Mouse (Mus musculus) liver, embryonic 16.5 days (tissue): ENCODE data around the gene Rgs3. TPM values are rescaled to one million over a fixed set of nuclear protein-coding genes. Genes with fewer than 3 reads are reported as not detected.

Experiments used
- ATAC-seq: fragments of 200-750 bp; cut with Nextera tagmentation; 2 replicates; pipeline ENCODE4 v1.8.0; 2017; ENCODE audit warnings: low read depth, mild to moderate bottlenecking, moderate number of reproducible peaks, moderate library complexity
- H3K27ac ChIP-seq: fragments of 300-500 bp; sonication (generic); 2 replicates; pipeline ENCODE4 v1.5.1; 2014; ENCODE audit warnings: mild to moderate bottlenecking, low read length
- H3K27me3 ChIP-seq: fragments of 300-500 bp; sonication (generic); 2 replicates; pipeline ENCODE4 v1.6.1; 2014; ENCODE audit warnings: low read depth, low read length, mixed read lengths; ENCODE audit not compliant: control insufficient read depth, insufficient read depth
- H3K36me3 ChIP-seq: fragments of 300-500 bp; sonication (generic); 2 replicates; pipeline ENCODE4 v1.6.1; 2014; ENCODE audit warnings: mild to moderate bottlenecking; ENCODE audit not compliant: control insufficient read depth, insufficient read depth
- H3K4me1 ChIP-seq: fragments of 300-500 bp; sonication (generic); 2 replicates; pipeline ENCODE4 v1.6.1; 2014; ENCODE audit warnings: low read depth, low read length, mixed read lengths; ENCODE audit not compliant: control insufficient read depth
- H3K4me2 ChIP-seq: fragments of 300-500 bp; sonication (generic); 2 replicates; pipeline ENCODE4 v1.6.1; 2014; ENCODE audit warnings: low read depth, low read length, mixed read lengths
- H3K4me3 ChIP-seq: fragments of 300-500 bp; sonication (generic); 2 replicates; pipeline ENCODE4 v1.5.1; 2014; ENCODE audit warnings: low read depth, mild to moderate bottlenecking, low read length
- H3K9ac ChIP-seq: fragments of 300-500 bp; sonication (generic); 2 replicates; pipeline ENCODE4 v1.6.1; 2014; ENCODE audit warnings: low read depth, low read length
- H3K9me3 ChIP-seq: fragments of 300-500 bp; sonication (generic); replicated peaks from 2 replicates; pipeline ENCODE4 v1.6.1; 2016; ENCODE audit warnings: low read length; ENCODE audit not compliant: control insufficient read depth
- WGBS: fragments of 180-500 bp; shearing (Covaris S2); extraction: QIAGEN DNeasy Blood & Tissue Kit; methylation state at CpG from one replicate; pipeline ENCODE4 v1.1.7; 2014; ENCODE audit not compliant: insufficient replicate concordance; 5-methylcytosine and 5-hydroxymethylcytosine counted together
- polyA plus RNA-seq: library from polyadenylated mRNA; unstranded; fragments of >200 nt; fragmentation: Nextera tagmentation; extraction: Ambion mirVana; gene quantifications from 2 replicates; pipeline ENCODE4 v1.2.1, GENCODE M21; 2015

Rgs3 gene
- polyA plus RNA-seq, 1 experiment from 2014 or later = 7.0 TPM

DNA sequence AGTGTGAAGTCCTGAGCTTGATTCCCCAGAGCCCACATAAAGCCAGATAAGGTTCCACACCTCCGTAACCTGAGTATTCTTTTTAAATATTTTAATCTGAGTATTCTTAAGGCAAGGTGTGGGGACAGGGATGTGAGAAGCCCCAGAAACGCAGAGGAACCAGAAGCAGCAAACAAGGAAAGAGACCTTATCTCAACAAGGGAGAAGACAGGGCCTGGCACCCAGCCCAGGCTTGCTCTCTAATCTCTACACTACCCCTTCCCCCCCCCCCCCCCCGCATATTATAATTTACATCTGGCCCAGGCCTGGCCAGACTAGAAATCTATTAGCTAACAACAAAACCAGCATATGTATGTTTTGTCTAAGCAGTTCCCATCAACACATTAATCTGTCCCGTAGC, 131.3 kb downstream of the Rgs3 start:
- Histone ChIP-seq H3K4me2 (no peak overlapping the region), H3K27me3 (no peaks in the 10 kb centered on the region), H3K36me3 (no peaks in the 10 kb centered on the region), H3K4me3 (no peak overlapping the region), H3K9me3 (no peaks in the 10 kb centered on the region), H3K27ac (no peak overlapping the region), H3K4me1 (no peaks in the 10 kb centered on the region), H3K9ac (no peak overlapping the region)
- WGBS = 44% methylated on average over 3 of the region's 4 CpGs
- ATAC-seq = no peak

DNA sequence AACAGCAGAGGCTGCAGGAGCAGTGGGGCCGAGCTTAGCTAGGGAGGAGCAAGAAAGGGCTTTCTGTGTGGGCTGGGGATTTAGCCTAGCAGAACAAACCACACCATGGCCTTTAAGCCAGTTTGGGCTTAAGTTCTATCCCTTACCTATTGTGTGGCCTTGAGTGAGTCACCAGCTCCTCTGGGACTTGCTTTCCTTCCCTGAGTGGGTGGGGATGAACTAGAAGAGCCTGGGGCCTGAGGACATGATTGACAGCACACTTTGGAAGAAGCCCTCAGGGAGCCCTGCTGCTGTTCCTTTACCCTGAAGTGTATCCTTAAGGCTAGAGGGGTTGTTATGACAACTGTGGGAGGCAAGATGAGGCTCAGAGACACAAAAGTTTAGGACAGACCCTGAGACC, 132.0 kb downstream of the Rgs3 start:
- no peak overlapping the region for H3K9ac ChIP-seq
- no peak for ATAC-seq
- H3K27me3 ChIP-seq = no peaks in the 10 kb centered on the region
- H3K4me3 ChIP-seq = no peak overlapping the region
- no peak overlapping the region for H3K27ac ChIP-seq
- H3K36me3 ChIP-seq = no peaks in the 10 kb centered on the region
- no peaks in the 10 kb centered on the region for H3K4me1 ChIP-seq
- H3K4me2 ChIP-seq = no peak overlapping the region
- H3K9me3 ChIP-seq = no peaks in the 10 kb centered on the region
- WGBS = 64% methylated on average over 1 of the region's 1 CpGs

DNA sequence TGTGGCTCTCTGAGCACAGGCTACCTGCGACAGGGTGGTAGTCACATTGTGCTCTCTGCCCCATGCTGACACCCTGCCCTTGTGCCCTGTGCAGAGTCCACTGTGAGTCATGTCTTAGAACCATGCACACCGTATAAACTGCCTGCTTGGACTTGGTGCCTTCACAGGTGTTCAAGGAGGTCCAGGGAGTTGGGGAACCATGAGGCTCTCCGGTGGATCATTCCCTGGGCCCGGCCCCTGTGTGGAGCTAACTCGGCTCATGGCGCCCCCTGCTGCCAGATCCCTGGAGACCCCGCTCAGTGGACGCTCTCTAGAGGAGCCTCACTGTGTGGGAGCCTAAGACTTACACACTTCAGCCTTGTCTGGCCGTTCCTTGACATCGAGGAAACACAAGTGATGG, 134.2 kb downstream of the Rgs3 start:
- peak; percentile 45; the same call in 1 of the 2 replicates for ATAC-seq
- no peak overlapping the region for H3K9ac ChIP-seq
- H3K4me2 ChIP-seq = no peak overlapping the region
- no peaks in the 10 kb centered on the region for H3K36me3 ChIP-seq
- H3K27ac ChIP-seq = no peak overlapping the region
- no peaks in the 10 kb centered on the region for H3K4me1 ChIP-seq
- H3K9me3 ChIP-seq = no peaks in the 10 kb centered on the region
- 28% methylated on average over 10 of the region's 10 CpGs for WGBS
- no peak overlapping the region for H3K4me3 ChIP-seq
- H3K27me3 ChIP-seq = no peaks in the 10 kb centered on the region

DNA sequence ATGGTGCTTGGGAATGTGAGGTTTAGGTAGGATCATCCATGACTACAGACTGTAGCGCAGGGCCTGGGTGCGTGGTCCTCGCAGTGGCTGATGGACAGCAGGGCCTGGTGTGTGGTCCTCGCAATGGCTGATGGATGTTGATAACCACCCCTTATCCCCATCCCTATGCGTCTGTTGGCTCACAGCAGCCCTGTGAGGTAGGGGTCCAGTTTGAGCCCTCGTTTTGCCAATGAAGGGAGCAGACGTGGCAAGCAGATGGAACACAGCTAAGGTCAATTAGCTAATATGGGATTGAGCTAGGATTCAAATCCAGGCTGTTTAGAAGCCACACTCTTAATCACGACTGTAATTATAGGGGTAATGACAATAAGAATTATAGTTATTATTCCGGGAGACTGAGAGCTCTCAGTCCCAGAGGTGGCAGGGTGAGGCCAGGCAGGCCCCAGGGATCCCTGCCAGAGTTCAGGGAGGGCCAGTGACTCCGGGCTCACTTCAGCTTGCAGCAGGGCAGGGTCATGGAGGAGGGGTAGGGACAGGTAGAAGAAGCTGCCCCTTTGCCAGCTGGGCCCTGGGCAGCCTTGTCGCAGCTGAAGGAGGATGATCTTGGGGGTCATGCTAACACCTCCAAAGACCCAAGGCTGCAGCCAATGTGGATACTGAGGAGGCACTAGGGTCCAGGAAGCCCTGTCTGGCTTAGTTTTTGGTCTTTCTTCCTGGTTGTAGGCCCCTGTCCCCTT, 135.2 kb downstream of the Rgs3 start:
- Histone ChIP-seq H3K9ac (no peak overlapping the region), H3K27me3 (no peaks in the 10 kb centered on the region), H3K9me3 (no peaks in the 10 kb centered on the region), H3K4me3 (no peak overlapping the region), H3K4me1 (no peaks in the 10 kb centered on the region), H3K36me3 (no peaks in the 10 kb centered on the region), H3K4me2 (no peak overlapping the region), H3K27ac (no peak overlapping the region)
- ATAC-seq = no peak
- WGBS = 70% methylated on average over 11 of the region's 11 CpGs

DNA sequence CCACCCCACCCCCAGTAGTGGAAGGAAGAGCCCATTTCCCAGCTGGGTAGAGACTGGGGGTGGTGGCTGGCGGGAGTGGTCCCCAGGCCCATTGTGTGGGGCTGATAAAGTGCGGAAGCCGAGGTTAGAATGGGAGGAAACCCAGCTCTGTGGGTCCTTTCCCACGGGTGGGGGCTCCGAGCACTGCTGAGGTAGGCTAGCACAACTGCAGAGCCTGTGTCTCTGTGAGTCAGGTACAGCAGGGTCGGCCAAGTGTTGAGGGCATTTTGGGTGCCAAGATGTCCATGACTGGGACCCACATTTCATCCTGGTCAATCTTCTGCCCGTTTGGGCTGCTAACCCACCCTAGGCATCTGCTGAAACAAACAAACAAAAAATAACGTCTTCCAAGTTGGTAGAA, 135.9 kb downstream of the Rgs3 start:
- no peak overlapping the region for H3K4me3 ChIP-seq
- no peaks in the 10 kb centered on the region for H3K4me1 ChIP-seq
- no peak overlapping the region for H3K9ac ChIP-seq
- no peak for ATAC-seq
- H3K4me2 ChIP-seq = no peak overlapping the region
- H3K9me3 ChIP-seq = no peaks in the 10 kb centered on the region
- no peaks in the 10 kb centered on the region for H3K36me3 ChIP-seq
- no peaks in the 10 kb centered on the region for H3K27me3 ChIP-seq
- H3K27ac ChIP-seq = no peak overlapping the region
- 38% methylated on average over 8 of the region's 8 CpGs for WGBS

DNA sequence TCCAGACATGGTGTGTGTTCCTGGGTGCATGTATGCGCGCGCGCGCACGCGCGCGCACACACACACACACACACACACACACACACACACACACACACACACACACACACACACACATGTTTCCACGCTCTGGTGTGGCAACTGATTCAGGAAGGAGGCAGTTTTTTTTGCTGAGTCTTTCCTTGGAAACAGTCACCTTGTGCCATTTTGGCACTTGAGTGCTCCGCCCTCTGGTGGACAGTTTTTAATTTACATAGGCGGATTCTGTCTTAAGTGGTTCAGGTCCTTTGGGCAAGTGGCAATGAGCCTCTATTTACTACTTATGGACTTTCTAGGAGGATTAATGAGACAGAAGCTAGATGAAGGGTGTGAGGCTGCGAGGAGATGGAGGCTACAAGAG, 136.3 kb downstream of the Rgs3 start:
- Histone ChIP-seq H3K4me3 (no peak overlapping the region), H3K36me3 (no peaks in the 10 kb centered on the region), H3K27ac (no peak overlapping the region), H3K9ac (no peak overlapping the region), H3K4me1 (no peaks in the 10 kb centered on the region), H3K27me3 (no peaks in the 10 kb centered on the region), H3K9me3 (no peaks in the 10 kb centered on the region), H3K4me2 (no peak overlapping the region)
- no peak for ATAC-seq
- 66% methylated on average over 12 of the region's 13 CpGs for WGBS

DNA sequence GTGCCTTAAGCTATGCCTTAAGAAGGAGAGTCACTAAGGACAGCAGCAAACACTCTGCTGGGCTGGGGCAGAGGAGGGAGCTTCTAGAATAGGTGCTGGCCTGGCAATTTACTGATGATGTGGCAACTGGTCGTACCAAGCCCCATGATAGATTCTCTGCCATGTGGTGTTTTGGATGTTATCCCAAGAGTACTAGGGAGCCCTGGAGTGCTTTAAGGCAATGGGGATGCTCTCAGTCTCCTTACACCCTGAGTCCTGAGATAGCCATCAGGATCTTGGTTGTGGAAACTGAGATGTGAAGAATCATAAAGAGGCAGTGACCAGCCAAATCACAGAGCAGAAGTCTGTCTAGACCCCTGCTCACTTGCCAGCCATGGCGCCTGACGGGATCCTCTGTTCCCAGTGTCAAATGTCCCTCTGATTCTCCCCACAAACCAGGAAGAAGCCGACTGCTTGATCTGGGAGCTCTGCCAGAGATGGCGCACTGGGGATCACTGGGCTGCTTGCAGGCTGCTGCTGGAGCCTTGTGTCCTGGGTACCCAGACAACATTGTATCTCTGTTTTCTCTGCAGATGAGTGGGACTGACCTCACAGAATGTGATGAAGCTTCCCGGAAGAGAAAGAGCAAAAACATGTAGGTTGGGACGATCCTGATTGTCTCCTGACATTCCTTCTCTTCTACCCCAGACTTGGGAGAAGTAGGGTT, 137.2 kb downstream of the Rgs3 start:
- H3K4me1 ChIP-seq = no peaks in the 10 kb centered on the region
- 40% methylated on average over 7 of the region's 7 CpGs for WGBS
- H3K4me2 ChIP-seq = no peak overlapping the region
- H3K36me3 ChIP-seq = no peaks in the 10 kb centered on the region
- no peak overlapping the region for H3K9ac ChIP-seq
- no peaks in the 10 kb centered on the region for H3K9me3 ChIP-seq
- no peak overlapping the region for H3K27ac ChIP-seq
- ATAC-seq = no peak
- H3K27me3 ChIP-seq = no peaks in the 10 kb centered on the region
- no peak overlapping the region for H3K4me3 ChIP-seq

DNA sequence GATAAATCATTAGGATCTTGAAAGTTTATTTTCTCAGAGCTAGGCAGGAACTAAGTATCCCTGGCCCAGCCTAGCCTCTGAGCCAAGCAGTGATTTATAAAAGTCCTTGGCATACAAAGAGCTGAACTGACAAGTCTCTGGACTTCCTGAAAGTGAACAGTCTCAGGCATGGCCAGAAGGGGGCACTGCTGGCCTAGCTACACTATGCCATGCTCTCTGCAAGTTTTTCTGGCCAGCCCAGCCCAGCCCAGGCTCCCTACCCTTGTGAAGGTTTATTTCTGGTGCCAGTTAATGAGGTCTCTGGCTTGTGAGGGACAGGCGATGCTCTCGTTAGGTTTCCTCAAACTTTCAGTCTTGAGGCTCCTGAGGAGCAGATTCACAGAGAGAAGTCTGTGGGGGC, 137.8 kb downstream of the Rgs3 start:
- WGBS = 21% methylated on average over 2 of the region's 2 CpGs
- no peaks in the 10 kb centered on the region for H3K4me1 ChIP-seq
- no peaks in the 10 kb centered on the region for H3K9me3 ChIP-seq
- no peaks in the 10 kb centered on the region for H3K27me3 ChIP-seq
- no peak overlapping the region for H3K4me2 ChIP-seq
- peak; percentile 24; the same call in 1 of the 2 replicates for ATAC-seq
- no peak overlapping the region for H3K4me3 ChIP-seq
- H3K9ac ChIP-seq = no peak overlapping the region
- H3K36me3 ChIP-seq = no peaks in the 10 kb centered on the region
- no peak overlapping the region for H3K27ac ChIP-seq

DNA sequence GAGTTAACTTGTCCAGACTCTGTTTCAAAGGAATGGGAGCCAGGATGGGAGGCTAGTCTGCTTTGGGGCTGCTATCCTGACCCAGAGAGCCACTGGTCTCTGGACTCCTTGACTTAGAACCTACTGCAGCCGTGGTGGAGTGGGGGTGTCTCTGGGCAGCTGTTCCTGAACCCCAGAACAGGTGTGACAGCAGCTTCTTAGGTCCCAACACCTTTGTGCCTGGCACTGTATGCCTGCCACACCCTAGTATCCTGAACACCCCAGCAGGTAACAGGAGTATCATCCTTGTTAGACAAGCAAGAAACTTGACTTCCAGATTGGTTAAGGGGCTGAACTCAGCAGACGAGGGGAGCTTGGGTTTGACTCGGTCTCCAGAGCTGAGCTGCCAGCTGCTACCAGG, 138.9 kb downstream of the Rgs3 start:
- no peak for ATAC-seq
- WGBS = 50% methylated on average over 3 of the region's 3 CpGs

More for the DNA sequence above, 138.9 kb downstream of the Rgs3 start:
- Histone ChIP-seq H3K9me3 (no peaks in the 10 kb centered on the region), H3K9ac (no peak overlapping the region), H3K27me3 (no peaks in the 10 kb centered on the region), H3K27ac (no peak overlapping the region), H3K4me1 (no peaks in the 10 kb centered on the region), H3K36me3 (no peaks in the 10 kb centered on the region), H3K4me3 (no peak overlapping the region), H3K4me2 (no peak overlapping the region)
